Mouse (Mus musculus) layer of hippocampus, adult 8-10 months (tissue): ENCODE results near the gene Vmn1r25. TPM values are rescaled to one million over a fixed set of nuclear protein-coding genes. Genes with fewer than 3 reads are reported as not detected.
"Not testable (repeated sequence)": the region's sequence is repeated elsewhere in the genome, so short reads cannot be mapped to it uniquely, and the experiment has no call there.

Source experiments
- DNase-seq, 2 experiments: peaks; one replicate each; pipeline ENCODE4 v3.0.0; 2022; ENCODE audit warnings: low spot score in 2 of 2
- total RNA-seq, 4 experiments: library from RNA; stranded (reverse); gene quantifications; 2 replicates each; pipeline ENCODE4 v1.2.4; 2022

Gene Vmn1r25
- not detected for total RNA-seq

DNA sequence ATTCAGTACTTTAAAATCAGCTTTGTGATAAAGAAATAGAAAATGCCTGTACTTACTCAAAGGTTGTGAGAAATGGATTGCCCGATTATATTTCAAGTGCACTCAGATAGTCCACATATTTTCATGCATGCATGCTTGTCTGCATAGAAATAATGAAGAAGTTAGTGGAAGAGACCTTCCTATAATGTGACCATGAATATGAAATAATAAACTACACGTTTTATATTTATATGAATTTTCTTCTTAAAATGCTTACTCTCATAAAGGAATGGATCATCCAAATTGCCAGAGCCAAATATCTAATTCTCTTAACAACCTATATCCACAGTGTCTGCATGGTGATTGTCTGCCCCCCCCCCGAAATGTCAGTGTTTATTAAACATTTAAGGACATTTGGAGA lies at the start of gene Vmn1r25:
Gene Vmn1r25 (minus strand): TSS at position 101 of the 400 bp plus-strand sequence.
- no peak for DNase-seq

DNA sequence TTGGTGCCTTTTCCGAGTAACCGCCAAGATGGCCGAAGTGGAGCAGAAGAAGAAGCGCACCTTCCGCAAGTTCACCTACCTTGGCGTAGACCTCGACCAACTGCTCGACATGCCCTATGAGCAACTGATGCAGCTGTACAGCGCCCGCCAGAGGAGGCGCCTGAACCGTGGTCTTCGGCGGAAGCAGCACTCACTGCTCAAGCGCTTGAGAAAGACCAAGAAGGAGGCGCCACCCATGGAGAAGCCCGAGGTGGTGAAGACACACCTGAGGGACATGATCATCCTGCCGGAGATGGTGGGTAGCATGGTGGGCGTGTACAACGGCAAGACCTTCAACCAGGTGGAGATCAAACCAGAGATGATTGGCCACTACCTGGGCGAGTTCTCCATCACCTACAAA lies 36.9 kb upstream of the Vmn1r25 start:
- not testable (repeated sequence) for DNase-seq

DNA sequence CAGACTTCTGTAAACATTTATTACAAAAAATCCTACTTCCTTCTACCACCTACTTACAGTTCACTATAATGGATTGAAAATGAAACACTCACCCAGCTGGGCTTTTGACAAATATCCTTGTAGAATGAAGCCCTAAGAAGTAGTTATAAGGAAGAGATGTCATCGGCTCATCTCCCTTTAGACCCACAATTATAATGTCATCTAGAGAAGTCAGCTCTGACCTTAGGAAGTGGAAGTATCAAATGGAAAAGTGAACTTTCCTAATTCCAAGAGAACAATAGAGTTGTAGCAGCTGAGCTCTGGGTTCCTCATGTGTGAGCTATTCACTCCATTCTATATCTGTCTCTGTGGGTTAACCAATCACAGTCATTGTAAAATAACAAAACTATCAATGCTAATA lies 34.4 kb upstream of the Vmn1r25 start, which contains the start of gene Vmn1r26:
Gene Vmn1r26 (minus strand): TSS at position 101 of the 400 bp plus-strand sequence.
- DNase-seq = no peak

DNA sequence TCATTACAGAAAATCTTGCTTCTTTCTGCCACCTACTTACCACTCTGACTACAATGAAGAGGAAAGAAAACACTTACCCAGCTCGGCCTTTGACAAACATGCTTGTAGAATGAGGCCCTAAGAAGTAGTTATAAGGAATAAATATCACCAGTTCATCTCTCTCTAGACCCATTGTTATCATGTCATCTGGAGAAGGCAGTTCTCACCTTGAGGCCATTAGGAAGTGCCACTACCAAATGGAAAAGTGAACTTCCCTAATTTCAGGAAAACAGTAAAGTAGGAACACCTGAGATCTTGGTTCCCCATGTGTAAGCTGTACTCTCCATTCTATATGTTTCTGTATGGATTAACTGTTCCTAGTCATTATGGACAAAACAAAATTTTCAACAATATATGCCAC lies 19.2 kb downstream of the Vmn1r25 start, which contains the start of gene Vmn1r24:
Gene Vmn1r24 (minus strand): TSS at position 101 of the 400 bp plus-strand sequence.
- not testable (repeated sequence) for DNase-seq

Other genes with a start within 250 kb of the Vmn1r25 start
- gene Vopp1, start 155.7 kb downstream of the Vmn1r25 start, total RNA-seq = 10 to 100 TPM; 59.6 to 78.1 (median 72.4) TPM
- not detected for gene Vmn1r21, start 130.5 kb downstream of the Vmn1r25 start, total RNA-seq
- gene Vmn1r22, start 72.8 kb downstream of the Vmn1r25 start, total RNA-seq = not detected
- gene Vmn1r23, start 54.0 kb downstream of the Vmn1r25 start, total RNA-seq = not detected
- gene Vmn1r24, start 19.3 kb downstream of the Vmn1r25 start, total RNA-seq = not detected
- gene Vmn1r26, start 34.3 kb upstream of the Vmn1r25 start, total RNA-seq = not detected
- gene Vmn1r27, start 238.0 kb upstream of the Vmn1r25 start, total RNA-seq = not detected